Mouse (Mus musculus) gastrocnemius, adult 8-10 months (tissue): ENCODE measurements around the gene Cpa5. TPM values are rescaled to one million over a fixed set of nuclear protein-coding genes. Genes with fewer than 3 reads are reported as not detected.

ENCODE experiments used
- DNase-seq, 2 experiments: peaks; one replicate each; pipeline ENCODE4 v3.0.0; 2022; ENCODE audit warnings: low spot score in 2 of 2
- total RNA-seq, 4 experiments: library from RNA; stranded (reverse); gene quantifications; 2 replicates each; pipeline ENCODE4 v1.2.4; 2022

Cpa5 gene
- total RNA-seq, 4 experiments from 2014 or later = not detected

GRCm38 (mm10) chr6:30679567-30679966 is 68.8 kb downstream of the Cpa5 start:
- DNase-seq = no peak

- DNase-seq = no peak
These were observed 69.6 kb downstream of the Cpa5 start for GRCm38 (mm10) chr6:30680442-30680841.

Other genes starting within 250 kb of the Cpa5 start
- 10 to 100 TPM; 17.6 to 20.2 (median 19.3) TPM for gene Zc3hc1, start 220.0 kb upstream of the Cpa5 start, total RNA-seq
- gene Klhdc10, start 209.1 kb upstream of the Cpa5 start, total RNA-seq = 10 to 100 TPM; 35.6 to 46.1 (median 40.0) TPM
- gene Tmem209, start 101.2 kb upstream of the Cpa5 start, total RNA-seq = 10 to 100 TPM in 3 of 4 experiments, 1 to 10 TPM in 1; 9.2 to 12.5 (median 10.6) TPM
- under 1 TPM in 1 of 4 experiments, not detected in 3; 0.36 TPM for gene Ssmem1, start 101.2 kb upstream of the Cpa5 start, total RNA-seq
- under 1 TPM in 1 of 4 experiments, not detected in 3; 0.21 TPM for gene Cpa2, start 69.4 kb upstream of the Cpa5 start, total RNA-seq
- not detected for gene Cpa4, start 42.6 kb upstream of the Cpa5 start, total RNA-seq
- gene Cpa1, start 28.2 kb downstream of the Cpa5 start, total RNA-seq = not detected
- gene Cep41, start 82.7 kb downstream of the Cpa5 start, total RNA-seq = under 1 TPM; 0.12 to 0.83 (median 0.41) TPM
- gene Mest, start 112.5 kb downstream of the Cpa5 start, total RNA-seq = 1 to 10 TPM; 1.2 to 2.9 (median 1.5) TPM